Mouse (Mus musculus): ENCODE data around the gene Syf2. TPM values are rescaled to one million over a fixed set of nuclear protein-coding genes. Genes with fewer than 3 reads are reported as not detected.
A peak's percentile ranks its signal among the peaks of the same experiment; 100 is the strongest.

Gene Syf2
- total and polyA plus RNA-seq, 3 experiments = 59.2 to 77.1 (median 76.1) TPM

- in situ Hi-C loops (cut with MboI; ENCODE audit: low pct_ligation_motif_present, low pct_unique_long_range_greater_than_20kb, low sequenced_read_pairs) = no loop called here
- Histone ChIP-seq H3K79me2 (replicated peaks; ENCODE audit: control insufficient read depth, extremely low read depth, insufficient read depth, poor library complexity, severe bottlenecking) (no peaks in the 10 kb centered on the region), H3K36me3 (replicated peaks in 1 of 2; ENCODE audit: control insufficient read depth in 1 of 2, insufficient read depth in 1 of 2, low read length in 1 of 2) (no peaks in the 10 kb centered on the region), H3K9ac (ENCODE audit: insufficient read depth, low read depth) (no peak overlapping the region), H3K4me3 (replicated peaks in 1 of 3; ENCODE audit: low read depth in 2 of 3, low read length in 2 of 3, poor library complexity in 1 of 3) (no peak overlapping the region), H3K27ac (ENCODE audit: insufficient read depth, low read depth) (no peak overlapping the region), H3K27me3 (replicated peaks) (peaks cover 55% of the 10 kb centered on the region), H3K4me2 (ENCODE audit: insufficient read depth, low read depth, poor library complexity, severe bottlenecking) (no peak overlapping the region), H3K9me3 (replicated peaks; ENCODE audit: low read length) (peaks cover 3% of the 10 kb centered on the region), H3K4me1 (ENCODE audit: control insufficient read depth in 1 of 2, insufficient read depth in 2 of 2) (peaks cover 0 to 2% of the 10 kb centered on the region in 2 experiments; a peak in 1 of 4 replicates)
- dilution Hi-C loops (cut with MboI; ENCODE audit: extremely low pct_ligation_motif_present, extremely low pct_unique_long_range_greater_than_20kb, low sequenced_read_pairs) = no loop called here
- TF ChIP-seq POLR2A (IDR thresholded peaks at IDR 0.05; ENCODE audit: low read depth, low read length) (no peak), ZMIZ1 (IDR thresholded peaks at IDR 0.05; ENCODE audit: low read depth, low read length) (no peak)
- DNase-seq (ENCODE audit: extremely low read depth) = no peak
Measured at GRCm38 (mm10) chr4:134968605-134968976, 37.9 kb downstream of the Syf2 start.

- Histone ChIP-seq H3K9me3 (replicated peaks; ENCODE audit: low read length) (peaks cover 3% of the 10 kb centered on the region), H3K27ac (ENCODE audit: insufficient read depth, low read depth) (no peak overlapping the region), H3K4me2 (ENCODE audit: insufficient read depth, low read depth, poor library complexity, severe bottlenecking) (no peak overlapping the region), H3K9ac (ENCODE audit: insufficient read depth, low read depth) (no peak overlapping the region), H3K36me3 (replicated peaks in 1 of 2; ENCODE audit: control insufficient read depth in 1 of 2, insufficient read depth in 1 of 2, low read length in 1 of 2) (no peaks in the 10 kb centered on the region), H3K27me3 (replicated peaks) (peaks cover 31% of the 10 kb centered on the region), H3K4me3 (replicated peaks in 1 of 3; ENCODE audit: low read depth in 2 of 3, low read length in 2 of 3, poor library complexity in 1 of 3) (no peak overlapping the region), H3K79me2 (replicated peaks; ENCODE audit: control insufficient read depth, extremely low read depth, insufficient read depth, poor library complexity, severe bottlenecking) (no peaks in the 10 kb centered on the region), H3K4me1 (ENCODE audit: control insufficient read depth in 1 of 2, insufficient read depth in 2 of 2) (no peaks in the 10 kb centered on the region)
- in situ Hi-C loops (cut with MboI; ENCODE audit: low pct_ligation_motif_present, low pct_unique_long_range_greater_than_20kb, low sequenced_read_pairs) (no loop called here), dilution Hi-C loops (cut with MboI; ENCODE audit: extremely low pct_ligation_motif_present, extremely low pct_unique_long_range_greater_than_20kb, low sequenced_read_pairs) (no loop called here)
- no peak for DNase-seq (ENCODE audit: extremely low read depth)
- peak; percentile 14 to 35; a peak in 1 of 4 replicates for TF ChIP-seq CTCF (conservative IDR thresholded peaks at IDR 0.05 in 1 of 2, IDR thresholded peaks at IDR 0.05 in 1 of 2; ENCODE audit: low read depth in 2 of 2, low read length in 2 of 2)
- no peak for TF ChIP-seq USF1 (IDR thresholded peaks at IDR 0.05; ENCODE audit: low read depth, low read length)
Measured at GRCm38 (mm10) chr4:134975261-134975928, 44.7 kb downstream of the Syf2 start.

DNA sequence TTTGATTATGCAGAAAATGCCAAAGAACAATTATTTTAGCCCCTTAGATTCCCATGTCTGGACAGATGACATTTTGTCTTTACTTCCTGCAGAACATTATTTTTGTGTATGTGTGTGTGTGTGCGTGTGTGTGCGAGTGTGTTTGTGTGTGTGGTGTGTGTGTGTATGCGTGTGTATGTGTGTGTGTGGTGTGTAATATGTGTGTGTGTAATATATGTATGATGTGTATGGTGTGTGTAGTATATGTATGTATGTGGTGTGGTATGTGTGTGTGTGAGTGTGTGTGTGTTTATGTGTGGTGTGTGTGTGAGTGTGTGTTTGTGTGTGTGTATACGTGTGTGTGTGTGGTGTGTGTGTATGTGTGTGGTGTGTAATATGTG is 45.2 kb downstream of the Syf2 start:
- dilution Hi-C loops (cut with MboI; ENCODE audit: extremely low pct_ligation_motif_present, extremely low pct_unique_long_range_greater_than_20kb, low sequenced_read_pairs) (no loop called here), in situ Hi-C loops (cut with MboI; ENCODE audit: low pct_ligation_motif_present, low pct_unique_long_range_greater_than_20kb, low sequenced_read_pairs) (no loop called here)
- Histone ChIP-seq H3K27me3 (replicated peaks) (peaks cover 27% of the 10 kb centered on the region), H3K4me1 (ENCODE audit: control insufficient read depth in 1 of 2, insufficient read depth in 2 of 2) (no peaks in the 10 kb centered on the region), H3K9me3 (replicated peaks; ENCODE audit: low read length) (peaks cover 3% of the 10 kb centered on the region), H3K9ac (ENCODE audit: insufficient read depth, low read depth) (no peak overlapping the region), H3K27ac (ENCODE audit: insufficient read depth, low read depth) (no peak overlapping the region), H3K79me2 (replicated peaks; ENCODE audit: control insufficient read depth, extremely low read depth, insufficient read depth, poor library complexity, severe bottlenecking) (no peaks in the 10 kb centered on the region), H3K4me2 (ENCODE audit: insufficient read depth, low read depth, poor library complexity, severe bottlenecking) (no peak overlapping the region), H3K4me3 (replicated peaks in 1 of 3; ENCODE audit: low read depth in 2 of 3, low read length in 2 of 3, poor library complexity in 1 of 3) (no peak overlapping the region), H3K36me3 (replicated peaks in 1 of 2; ENCODE audit: control insufficient read depth in 1 of 2, insufficient read depth in 1 of 2, low read length in 1 of 2) (no peaks in the 10 kb centered on the region)
- no peak for DNase-seq (ENCODE audit: extremely low read depth)
- TF ChIP-seq NRF1 (IDR thresholded peaks at IDR 0.05; ENCODE audit: low read depth, low read length) (no peak), TCF12 (IDR thresholded peaks at IDR 0.05; ENCODE audit: low read depth, low read length) (no peak), RCOR1 (conservative IDR thresholded peaks at IDR 0.05; ENCODE audit: low read depth, low read length) (no peak), SIN3A (IDR thresholded peaks at IDR 0.05; ENCODE audit: low read length) (no peak), BHLHE40 (IDR thresholded peaks at IDR 0.05; ENCODE audit: low read depth, low read length) (no peak), KAT2A (IDR thresholded peaks at IDR 0.05; ENCODE audit: insufficient replicate concordance, low read length) (no peak)
